Mouse (Mus musculus) left cerebral cortex, postnatal 14 days (tissue): Measurements from ENCODE around the gene Stx16. TPM values are rescaled to one million over a fixed set of nuclear protein-coding genes. Genes with fewer than 3 reads are reported as not detected.

ENCODE experiments used
- DNase-seq, 2 experiments: peaks; one replicate each; pipeline ENCODE4 v3.0.0; 2021 to 2022; ENCODE audit warnings: low spot score in 2 of 2, mixed read lengths in 1 of 2
- intact Hi-C: fragments of 180-260 bp; cut with DNase I; formaldehyde crosslinking; loops from one replicate; pipeline ENCODE4 v1.15.1; 2025
- total RNA-seq, 2 experiments: library from RNA; stranded (reverse); gene quantifications; 2 replicates each; pipeline ENCODE4 v1.2.3; 2021

Gene Stx16
- total RNA-seq, 2 experiments from 2014 or later: 40.2 to 41.2 TPM

DNA sequence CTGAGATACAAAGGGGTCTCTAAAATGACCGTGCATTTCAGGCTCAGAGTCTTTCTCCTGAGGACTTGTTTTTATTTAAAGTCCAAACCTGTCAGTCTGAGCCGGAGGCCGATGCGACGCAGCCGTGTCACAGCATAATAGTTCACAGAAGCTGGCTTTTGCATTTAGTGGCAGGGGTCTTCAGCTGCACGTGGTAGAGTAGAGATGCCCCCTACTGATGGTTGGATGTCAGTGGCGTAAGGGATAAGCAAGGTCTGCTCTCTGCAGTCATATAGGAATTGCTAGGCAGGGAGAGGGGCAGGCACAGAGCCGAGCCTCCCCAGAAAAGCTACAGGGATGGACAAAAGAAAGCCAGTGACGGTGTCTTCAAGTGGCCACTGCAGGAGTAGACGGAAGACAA, 42.0 kb downstream of the Stx16 start:
- DNase-seq: no peak
- intact Hi-C loops: loop anchor here (10.0 kb wide), 1 partner anchor 533 kb away; no protein-coding TSS in a partner anchor

DNA sequence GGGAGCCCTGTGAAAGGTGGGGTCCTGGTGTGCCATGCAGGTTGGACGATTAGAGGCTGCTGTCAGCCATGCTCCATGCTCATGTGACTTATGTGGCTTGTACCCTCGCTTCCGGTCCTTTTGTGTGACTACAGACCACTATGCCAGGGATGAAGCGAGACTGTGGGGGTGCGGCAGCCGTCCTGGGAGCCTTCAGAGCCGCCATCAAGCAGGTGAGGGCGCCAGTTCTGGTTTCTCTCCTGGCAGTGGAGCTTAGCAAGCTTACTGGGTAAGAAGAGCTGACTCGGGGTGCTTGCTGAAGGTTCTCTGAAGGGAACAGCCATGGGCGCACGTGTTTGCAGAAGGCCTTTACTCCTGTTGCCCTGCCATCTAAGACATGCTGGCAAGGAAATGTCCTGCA, 43.2 kb downstream of the Stx16 start:
- intact Hi-C loops: loop anchor here (10.0 kb wide), 1 partner anchor 534 kb away; no protein-coding TSS in a partner anchor
- no peak for DNase-seq

- DNase-seq: no peak
- intact Hi-C loops: no loop called here
Measured at GRCm38 (mm10) chr2:174120631-174121030, 44.5 kb downstream of the Stx16 start.

GRCm38 (mm10) chr2:174121411-174121947, 45.4 kb downstream of the Stx16 start:
- DNase-seq: no peak
- intact Hi-C loops: no loop called here

DNA sequence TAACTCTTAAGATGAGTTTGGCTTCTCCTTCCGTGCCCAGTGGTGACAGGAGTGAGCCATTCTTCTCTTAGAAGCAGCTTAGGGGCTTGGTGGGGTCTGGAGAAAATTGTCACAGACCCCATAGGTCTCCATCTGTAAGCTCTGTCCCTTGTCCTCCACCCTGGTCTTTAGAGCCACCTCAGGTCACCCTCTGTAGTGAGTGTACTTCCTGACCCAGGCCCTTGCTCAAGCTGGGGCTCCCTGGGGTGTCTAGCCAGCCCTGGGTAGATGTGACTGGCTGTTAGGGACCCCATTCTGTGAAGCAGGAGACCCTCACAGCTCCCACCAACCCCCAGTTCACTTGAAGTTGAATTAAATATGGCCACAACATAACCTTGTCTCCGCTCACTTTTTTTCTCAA, 46.2 kb downstream of the Stx16 start:
- no peak for DNase-seq
- intact Hi-C loops: no loop called here

DNA sequence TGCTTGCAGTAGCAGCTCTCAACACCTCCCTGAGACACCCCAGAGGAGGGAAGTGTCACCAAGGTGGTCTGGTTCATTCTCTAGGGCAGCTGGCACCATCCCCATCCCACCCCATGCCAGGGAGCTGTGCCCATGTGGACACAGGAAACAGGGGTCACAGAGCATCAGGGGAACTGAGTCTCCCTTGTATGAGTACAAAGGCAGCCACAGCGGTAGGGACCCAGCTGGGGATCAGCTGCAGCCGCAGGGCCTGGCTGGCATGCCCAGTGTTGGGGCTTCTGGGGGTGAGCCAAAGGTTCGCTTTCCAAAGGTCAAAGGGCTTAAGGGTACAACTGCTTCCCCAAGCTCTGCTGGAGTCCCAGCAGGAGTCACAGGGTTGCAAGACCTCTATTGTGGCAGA, 47.6 kb downstream of the Stx16 start:
- intact Hi-C loops: no loop called here
- DNase-seq: no peak

GRCm38 (mm10) chr2:174126522-174127375, 50.6 kb downstream of the Stx16 start:
- peak; percentile 82 to 96 for DNase-seq
- intact Hi-C loops: no loop called here

GRCm38 (mm10) chr2:174127376-174127713, 51.2 kb downstream of the Stx16 start:
- intact Hi-C loops: no loop called here
- no peak for DNase-seq

- intact Hi-C loops: no loop called here
- no peak for DNase-seq
Measured at GRCm38 (mm10) chr2:174128926-174129325, 52.8 kb downstream of the Stx16 start.

- intact Hi-C loops: no loop called here
Measured at GRCm38 (mm10) chr2:174130468-174131097, 54.5 kb downstream of the Stx16 start.

GRCm38 (mm10) chr2:174132413-174132969, 56.4 kb downstream of the Stx16 start:
- intact Hi-C loops: no loop called here

More at GRCm38 (mm10) chr2:174130468-174131097, 54.5 kb downstream of the Stx16 start:
- DNase-seq: no peak

More at GRCm38 (mm10) chr2:174132413-174132969, 56.4 kb downstream of the Stx16 start:
- no peak for DNase-seq

Other genes with a start within 250 kb of the Stx16 start
- 10 to 100 TPM; 12.2 to 14.1 TPM for gene Npepl1, start 34.0 kb downstream of the Stx16 start, total RNA-seq
- 1,000 to 10,000 TPM; 1,818 to 2,021 TPM for gene Gnas, start 208.0 kb downstream of the Stx16 start, total RNA-seq